Comparison of ENCODE assay signal across 8 mouse cellular contexts in the genomic region with DNA sequence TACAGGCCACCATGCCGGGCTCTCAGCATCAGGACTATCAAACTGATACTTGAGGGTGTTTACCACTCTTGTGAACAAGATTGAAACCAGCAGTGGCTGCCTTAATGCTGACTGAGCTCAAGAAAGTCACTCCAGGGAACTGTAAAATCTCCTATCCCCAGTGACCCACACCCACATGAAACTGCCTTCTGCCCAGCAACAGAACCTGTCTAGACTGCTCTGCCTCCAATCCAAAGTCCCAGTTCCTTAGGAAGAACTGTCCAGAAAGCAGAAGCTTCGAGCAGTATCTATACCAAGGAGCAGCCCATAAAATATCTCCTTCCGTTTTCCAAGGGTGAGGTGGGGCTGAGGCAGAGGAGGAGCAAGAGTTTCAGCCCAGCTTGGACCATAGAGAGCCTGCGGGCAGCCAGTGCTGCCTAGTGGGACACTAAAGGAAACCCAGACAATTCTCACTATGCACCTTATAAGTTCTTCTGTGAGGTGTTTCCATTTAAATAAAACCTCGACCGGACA. TPM values are rescaled to one million over a fixed set of nuclear protein-coding genes. Genes with fewer than 3 reads are reported as not detected.
DNase-seq lines count a peak whose midpoint lies in the region; ATAC-seq and TF ChIP-seq lines count a peak whose summit lies in the region.
"Not testable (repeated sequence)": the region's sequence is repeated elsewhere in the genome, so short reads cannot be mapped to it uniquely, and the experiment has no call there.

No protein-coding gene starts in this region.

- not testable (repeated sequence) for TF ChIP-seq CTCF in brain, embryonic 14.5 days (IDR thresholded peaks at IDR 0.05; ENCODE audit: borderline replicate concordance, extremely low read depth, insufficient read depth, insufficient read length); heart, postnatal 0 days (IDR thresholded peaks at IDR 0.05; ENCODE audit: low read depth); spleen, adult 2 months (IDR thresholded peaks at IDR 0.05; ENCODE audit: extremely low read depth, insufficient read depth, insufficient read length, insufficient replicate concordance)

- H3K27ac ChIP-seq in forebrain, embryonic 13.5 days; midbrain, embryonic 12.5 days (replicated peaks); spleen, adult 2 months (ENCODE audit: insufficient read depth, low read length): not testable (repeated sequence)
- peak overlapping the region; percentile 92 for H3K27ac ChIP-seq in heart, postnatal 0 days (ENCODE audit: low read depth)
- peak overlapping the region; percentile 94 for H3K27ac ChIP-seq in liver, embryonic 12.5 days

- peak; percentile 79 for ATAC-seq in forebrain, embryonic 13.5 days
- ATAC-seq in heart, postnatal 0 days (ENCODE audit: insufficient read depth, low read depth): peak; percentile 76
- peak; percentile 81 for ATAC-seq in liver, embryonic 12.5 days
- ATAC-seq in midbrain, embryonic 12.5 days (ENCODE audit: low FRiP score, low read depth): peak; percentile 74

- peaks cover 12% of the 10 kb centered on the region; the same call in 1 of the 2 replicates for H3K4me1 ChIP-seq in forebrain, embryonic 13.5 days
- peaks cover 29% of the 10 kb centered on the region for H3K4me1 ChIP-seq in heart, postnatal 0 days (ENCODE audit: control insufficient read depth, insufficient read depth)
- peaks cover 93% of the 10 kb centered on the region for H3K4me1 ChIP-seq in liver, embryonic 12.5 days
- peaks cover 15% of the 10 kb centered on the region for H3K4me1 ChIP-seq in midbrain, embryonic 12.5 days
- not testable (repeated sequence) for H3K4me1 ChIP-seq in spleen, adult 2 months (ENCODE audit: control insufficient read depth, insufficient read depth, insufficient read length)

- peak overlapping the region; percentile 72 for H3K4me2 ChIP-seq in forebrain, embryonic 13.5 days
- H3K4me2 ChIP-seq in heart, postnatal 0 days (ENCODE audit: low read depth, low read length): peak overlapping the region; percentile 65
- peak overlapping the region; percentile 85 for H3K4me2 ChIP-seq in liver, embryonic 12.5 days
- H3K4me2 ChIP-seq in midbrain, embryonic 12.5 days (replicated peaks): peak overlapping the region; percentile 75

- H3K4me3 ChIP-seq in forebrain, embryonic 13.5 days: peak overlapping the region; percentile 60
- peak overlapping the region; percentile 90 for H3K4me3 ChIP-seq in heart, postnatal 0 days (ENCODE audit: low read depth, low read length)
- peak overlapping the region; percentile 95 for H3K4me3 ChIP-seq in liver, embryonic 12.5 days
- H3K4me3 ChIP-seq in midbrain, embryonic 12.5 days: peak overlapping the region; percentile 58
- H3K4me3 ChIP-seq in spleen, adult 2 months (ENCODE audit: extremely low read depth, insufficient read depth, insufficient read length): peak overlapping the region; percentile 80

- peak overlapping the region; percentile 75 for H3K9ac ChIP-seq in forebrain, embryonic 13.5 days
- H3K9ac ChIP-seq in heart, postnatal 0 days (replicated peaks; ENCODE audit: low read depth, low read length): peak overlapping the region; percentile 90
- H3K9ac ChIP-seq in liver, embryonic 12.5 days: peak overlapping the region; percentile 91
- H3K9ac ChIP-seq in midbrain, embryonic 12.5 days (replicated peaks): peak overlapping the region; percentile 60; the same call in 1 of the 2 replicates

- not testable (repeated sequence) for H3K9me3 ChIP-seq in forebrain, embryonic 13.5 days (replicated peaks); heart, postnatal 0 days (replicated peaks; ENCODE audit: control insufficient read depth, low read length); liver, embryonic 12.5 days (replicated peaks); midbrain, embryonic 12.5 days

- H3K36me3 ChIP-seq in forebrain, embryonic 13.5 days (ENCODE audit: poor library complexity, severe bottlenecking): peaks cover 15% of the 10 kb centered on the region
- peaks cover 31% of the 10 kb centered on the region for H3K36me3 ChIP-seq in heart, postnatal 0 days (replicated peaks; ENCODE audit: control insufficient read depth, insufficient read depth, low read length)
- H3K36me3 ChIP-seq in liver, embryonic 12.5 days: peaks cover 41% of the 10 kb centered on the region
- peaks cover 25% of the 10 kb centered on the region for H3K36me3 ChIP-seq in midbrain, embryonic 12.5 days
- H3K36me3 ChIP-seq in spleen, adult 2 months (ENCODE audit: control insufficient read depth, insufficient read depth, low read length): not testable (repeated sequence)

- H3K27me3 ChIP-seq in forebrain, embryonic 13.5 days; heart, postnatal 0 days (ENCODE audit: control insufficient read depth, insufficient read depth, low read length); liver, embryonic 12.5 days (replicated peaks); midbrain, embryonic 12.5 days; spleen, adult 2 months (ENCODE audit: control insufficient read depth, insufficient read depth, low read length): not testable (repeated sequence)

- TF ChIP-seq EP300 in heart, postnatal 0 days (IDR thresholded peaks at IDR 0.05; ENCODE audit: low read depth): not testable (repeated sequence)

- 20% methylated on average over 6 of the region's 6 CpGs for WGBS in forebrain, embryonic 13.5 days
- WGBS in heart, postnatal 0 days: 5% methylated on average over 4 of the region's 6 CpGs
- 5% methylated on average over 6 of the region's 6 CpGs for WGBS in liver, embryonic 12.5 days (ENCODE audit: insufficient replicate concordance)
- WGBS in midbrain, embryonic 12.5 days: 17% methylated on average over 6 of the region's 6 CpGs
- 11% methylated on average over 6 of the region's 6 CpGs for WGBS in spleen, adult 2 months

- DNase-seq in 416B (ENCODE audit: low read depth): peak; percentile 42
- peak; percentile 17 for DNase-seq in brain, embryonic 14.5 days (ENCODE audit: low read depth)
- peak; percentile 26 for DNase-seq in heart, postnatal 0 days (ENCODE audit: low spot score)
- DNase-seq in kidney, adult 9 months: peak; percentile 60
- not testable (repeated sequence) for DNase-seq in spleen, adult 2 months (ENCODE audit: low read depth in 1 of 2, low spot score in 2 of 2)

- not testable (repeated sequence) for TF ChIP-seq POLR2A in brain, embryonic 14.5 days (IDR thresholded peaks at IDR 0.05; ENCODE audit: borderline replicate concordance, extremely low read depth, insufficient read depth, insufficient read length, poor library complexity, severe bottlenecking); spleen, adult 2 months (IDR thresholded peaks at IDR 0.05; ENCODE audit: low read depth, low read length)

RNA-seq across cellular contexts. Expression of gene Plin2, which starts 0.6 kb away (rescaled TPM):
- 43.6 and 49.0 TPM in 2 replicates for polyA plus RNA-seq in brain, embryonic 14.5 days (2012; rRNA removed)
- polyA plus RNA-seq in forebrain, embryonic 13.5 days (2015; fragmentation: Nextera tagmentation; extraction: Ambion mirVana): 39.5 and 44.4 TPM in 2 replicates
- 82.6 and 92.3 TPM in 2 replicates for total RNA-seq in heart, postnatal 0 days (2014; rRNA removed; ENCODE audit: low replicate concordance)
- 63.9 and 76.3 TPM in 2 replicates for polyA plus RNA-seq in heart, postnatal 0 days (2015; fragmentation: Nextera tagmentation; extraction: Ambion mirVana)
- polyA plus RNA-seq in liver, embryonic 12.5 days (2016; fragmentation: Nextera tagmentation; extraction: Ambion mirVana): 129 and 134 TPM in 2 replicates
- 51.4 and 54.7 TPM in 2 replicates for polyA plus RNA-seq in midbrain, embryonic 12.5 days (2016; fragmentation: Nextera tagmentation; extraction: Ambion mirVana)
- 40.5 and 41.3 TPM in 2 replicates for polyA plus RNA-seq in spleen, adult 2 months (2012; rRNA removed)

RNA-seq across cellular contexts. Expression of gene Haus6, which starts 57.4 kb away (rescaled TPM):
- polyA plus RNA-seq in brain, embryonic 14.5 days (2012; rRNA removed): 6.4 and 6.5 TPM in 2 replicates
- 18.0 and 19.6 TPM in 2 replicates for polyA plus RNA-seq in forebrain, embryonic 13.5 days (2015; fragmentation: Nextera tagmentation; extraction: Ambion mirVana)
- 2.9 and 6.5 TPM in 2 replicates for total RNA-seq in heart, postnatal 0 days (2014; rRNA removed; ENCODE audit: low replicate concordance)
- polyA plus RNA-seq in heart, postnatal 0 days (2015; fragmentation: Nextera tagmentation; extraction: Ambion mirVana): 3.8 and 4.5 TPM in 2 replicates
- polyA plus RNA-seq in liver, embryonic 12.5 days (2016; fragmentation: Nextera tagmentation; extraction: Ambion mirVana): 20.4 and 21.2 TPM in 2 replicates
- 21.6 and 24.1 TPM in 2 replicates for polyA plus RNA-seq in midbrain, embryonic 12.5 days (2016; fragmentation: Nextera tagmentation; extraction: Ambion mirVana)
- 8.8 and 14.3 TPM in 2 replicates for polyA plus RNA-seq in spleen, adult 2 months (2012; rRNA removed)
